23 mouse cellular contexts compared by ENCODE assay signal in the genomic region with DNA sequence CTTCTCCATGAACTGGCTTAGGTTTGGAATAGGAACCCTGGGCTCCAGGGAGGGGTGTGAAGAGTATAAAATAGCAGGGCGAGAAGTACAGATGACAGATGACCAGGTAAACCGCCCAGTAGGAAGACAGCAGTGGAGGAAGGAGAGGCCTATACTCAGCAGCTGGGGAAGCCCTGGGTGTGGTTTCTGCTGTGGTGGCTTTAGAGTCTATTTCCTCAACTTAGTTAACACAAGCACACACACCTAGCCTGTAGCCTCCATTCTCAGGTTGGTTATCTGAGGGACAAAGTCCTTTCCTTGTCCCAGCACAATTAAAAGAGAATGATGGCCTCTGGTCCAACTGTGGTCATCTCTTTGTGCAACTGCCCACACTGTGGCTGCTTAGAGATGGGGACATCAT. TPM values are rescaled to one million over a fixed set of nuclear protein-coding genes. Genes with fewer than 3 reads are reported as not detected.
DNase-seq lines count a peak whose midpoint lies in the region; ATAC-seq and TF ChIP-seq lines count a peak whose summit lies in the region.
"Had no signal": no experiment of that assay in that cellular context is flagged by ENCODE, and none has a peak within 500 bp of the region (broad histone marks: within the 10 kb centered on the region; RNA-seq: fewer than 3 reads in every experiment).

No protein-coding gene starts in this region.

- H3K4me3 ChIP-seq in intestine, embryonic 15.5 days (replicated peaks), result no peak overlapping the region
- no peak overlapping the region for H3K4me3 ChIP-seq in intestine, embryonic 16.5 days (ENCODE audit: low read length)
- H3K4me3 ChIP-seq in myocyte, result no peak overlapping the region
- H3K4me3 ChIP-seq in hindbrain, embryonic 12.5 days, result no peak overlapping the region
- H3K4me3 ChIP-seq: embryonic facial prominence, embryonic 10.5 days; embryonic facial prominence, embryonic 13.5 days; erythroblast, embryonic 14.5 days; forebrain, embryonic 12.5 days; forebrain, embryonic 15.5 days had no signal

- peak overlapping the region; percentile 77 for H3K27ac ChIP-seq in intestine, embryonic 15.5 days
- H3K27ac ChIP-seq in intestine, embryonic 16.5 days (ENCODE audit: low read length), result peak overlapping the region; percentile 86
- no peak overlapping the region for H3K27ac ChIP-seq in hindbrain, embryonic 12.5 days
- H3K27ac ChIP-seq: embryonic facial prominence, embryonic 10.5 days; embryonic facial prominence, embryonic 13.5 days; forebrain, embryonic 12.5 days; forebrain, embryonic 15.5 days; hindbrain, embryonic 14.5 days; hindbrain, postnatal 0 days had no signal

- H3ac ChIP-seq in myocyte (ENCODE audit: control insufficient read depth, insufficient read length), result no peak overlapping the region

- peak; percentile 81 for ATAC-seq in intestine, embryonic 15.5 days
- ATAC-seq in intestine, embryonic 16.5 days, result peak; percentile 86
- no peak for ATAC-seq in hindbrain, embryonic 12.5 days (ENCODE audit: low FRiP score)
- ATAC-seq: activated CD4-positive, CD25-positive, alpha-beta regulatory T cell, adult 4 months; CD4-positive, CD25-positive, alpha-beta regulatory T cell, adult 4 months; forebrain, embryonic 15.5 days; hindbrain, postnatal 0 days had no signal

- no peaks in the 10 kb centered on the region for H3K79me2 ChIP-seq in myocyte (ENCODE audit: control insufficient read depth, insufficient read depth)

- peaks cover 5% of the 10 kb centered on the region; the same call in 1 of the 2 replicates for H3K4me1 ChIP-seq in intestine, embryonic 15.5 days (replicated peaks)
- H3K4me1 ChIP-seq in intestine, embryonic 16.5 days (ENCODE audit: control insufficient read depth, insufficient read depth, low read length), result peaks cover 24% of the 10 kb centered on the region
- no peaks in the 10 kb centered on the region for H3K4me1 ChIP-seq in hindbrain, embryonic 12.5 days
- H3K4me1 ChIP-seq: embryonic facial prominence, embryonic 10.5 days; forebrain, embryonic 12.5 days had no signal

- no peaks in the 10 kb centered on the region for H3K9me3 ChIP-seq in intestine, embryonic 15.5 days
- no peaks in the 10 kb centered on the region for H3K9me3 ChIP-seq in intestine, embryonic 16.5 days (ENCODE audit: control insufficient read depth, low read length)
- H3K9me3 ChIP-seq in hindbrain, embryonic 12.5 days (replicated peaks), result no peaks in the 10 kb centered on the region
- H3K9me3 ChIP-seq: embryonic facial prominence, embryonic 10.5 days; embryonic facial prominence, embryonic 13.5 days; forebrain, embryonic 12.5 days; forebrain, embryonic 15.5 days had no signal

- 70% methylated on average over 2 of the region's 2 CpGs for WGBS in intestine, embryonic 15.5 days
- WGBS in intestine, embryonic 16.5 days, result 55% methylated on average over 2 of the region's 2 CpGs
- 87% methylated on average over 2 of the region's 2 CpGs for WGBS in hindbrain, embryonic 12.5 days

- H3K9ac ChIP-seq in intestine, embryonic 15.5 days, result no peak overlapping the region
- H3K9ac ChIP-seq in intestine, embryonic 16.5 days (ENCODE audit: low read depth, low read length), result 0 out of 2 replicates have a peak overlapping the region, but pooled peaks have one; percentile 7
- no peak overlapping the region for H3K9ac ChIP-seq in hindbrain, embryonic 12.5 days
- H3K9ac ChIP-seq: embryonic facial prominence, embryonic 13.5 days; forebrain, embryonic 12.5 days; forebrain, embryonic 15.5 days; hindbrain, embryonic 14.5 days had no signal

- peaks cover 93% of the 10 kb centered on the region for H3K36me3 ChIP-seq in intestine, embryonic 15.5 days
- peaks cover 64% of the 10 kb centered on the region for H3K36me3 ChIP-seq in intestine, embryonic 16.5 days (ENCODE audit: control insufficient read depth, insufficient read depth, low read length)
- peaks cover 41% of the 10 kb centered on the region for H3K36me3 ChIP-seq in myocyte (ENCODE audit: control insufficient read depth, insufficient read depth)
- H3K36me3 ChIP-seq in hindbrain, embryonic 12.5 days, result peaks cover 100% of the 10 kb centered on the region

- DNase-seq in kidney, adult 18-20 months, result no peak
- no peak for DNase-seq in T-cell, adult 2 months (ENCODE audit: low spot score)
- DNase-seq: adrenal gland, adult 8-10 months; adrenal gland, postnatal 25 days; cerebellum, adult 8-10 months; cerebellum, postnatal 10 days; cerebellum, postnatal 36 days; embryo, embryonic 11 days; gastrocnemius, postnatal 14 days had no signal

- H3K4me2 ChIP-seq in intestine, embryonic 15.5 days (replicated peaks), result no peak overlapping the region
- H3K4me2 ChIP-seq in intestine, embryonic 16.5 days (ENCODE audit: low read depth, low read length), result no peak overlapping the region
- H3K4me2 ChIP-seq in myocyte (ENCODE audit: low read depth), result no peak overlapping the region
- no peak overlapping the region for H3K4me2 ChIP-seq in hindbrain, embryonic 12.5 days (replicated peaks)
- H3K4me2 ChIP-seq: embryonic facial prominence, embryonic 13.5 days; forebrain, embryonic 12.5 days; forebrain, embryonic 15.5 days; heart, embryonic 11.5 days; hindbrain, embryonic 14.5 days had no signal

- no peaks in the 10 kb centered on the region for H3K27me3 ChIP-seq in intestine, embryonic 15.5 days (replicated peaks)
- H3K27me3 ChIP-seq in intestine, embryonic 16.5 days (replicated peaks; ENCODE audit: control insufficient read depth, insufficient read depth, low read length), result no peaks in the 10 kb centered on the region
- H3K27me3 ChIP-seq in myocyte (ENCODE audit: control insufficient read depth, insufficient read depth, insufficient read length), result no peaks in the 10 kb centered on the region
- H3K27me3 ChIP-seq in hindbrain, embryonic 12.5 days, result no peaks in the 10 kb centered on the region
- H3K27me3 ChIP-seq: embryonic facial prominence, embryonic 13.5 days; forebrain, embryonic 12.5 days; forebrain, embryonic 15.5 days had no signal

- TF ChIP-seq POLR2A in myocyte (IDR thresholded peaks at IDR 0.05; ENCODE audit: insufficient read length, low read depth), result no peak

TF ChIP-seq in myocyte, 11 proteins besides CTCF, POLR2A, EP300 and RAD21:
- TF ChIP-seq TCF3 (IDR thresholded peaks at IDR 0.05; ENCODE audit: insufficient read length, low read depth) (no peak), POLR2AphosphoS2 (IDR thresholded peaks at IDR 0.05; ENCODE audit: insufficient read length, low read depth) (peak; percentile 19)

RNA-seq across cellular contexts. Expression of a gene that starts 10.9 kb away (rescaled TPM):
- 63.6 and 65.5 TPM in 2 replicates for polyA plus RNA-seq in intestine, embryonic 15.5 days (2015; fragmentation: Nextera tagmentation; extraction: Ambion mirVana)
- polyA plus RNA-seq in intestine, embryonic 16.5 days (2015; fragmentation: Nextera tagmentation; extraction: Ambion mirVana), result 57.9 and 64.0 TPM in 2 replicates
- polyA plus RNA-seq in myocyte (2012; fragmentation: generic; extraction: Trizol), result 43.2 TPM
- polyA plus RNA-seq in hindbrain, embryonic 12.5 days (2016; fragmentation: Nextera tagmentation; extraction: Ambion mirVana), result 85.2 and 87.6 TPM in 2 replicates

RNA-seq across cellular contexts. Expression of a gene that starts 21.6 kb away (rescaled TPM):
- polyA plus RNA-seq in intestine, embryonic 15.5 days (2015; fragmentation: Nextera tagmentation; extraction: Ambion mirVana), result 10.7 and 11.3 TPM in 2 replicates
- polyA plus RNA-seq in intestine, embryonic 16.5 days (2015; fragmentation: Nextera tagmentation; extraction: Ambion mirVana), result 9.6 and 10.5 TPM in 2 replicates
- 11.1 TPM for polyA plus RNA-seq in myocyte (2012; fragmentation: generic; extraction: Trizol)
- 17.3 and 18.2 TPM in 2 replicates for polyA plus RNA-seq in hindbrain, embryonic 12.5 days (2016; fragmentation: Nextera tagmentation; extraction: Ambion mirVana)

RNA-seq across cellular contexts. Expression of a gene that starts 32.4 kb away (rescaled TPM):
- polyA plus RNA-seq in intestine, embryonic 15.5 days (2015; fragmentation: Nextera tagmentation; extraction: Ambion mirVana), result 28.7 and 29.5 TPM in 2 replicates
- polyA plus RNA-seq in intestine, embryonic 16.5 days (2015; fragmentation: Nextera tagmentation; extraction: Ambion mirVana), result 31.4 and 31.5 TPM in 2 replicates
- 117 TPM for polyA plus RNA-seq in myocyte (2012; fragmentation: generic; extraction: Trizol)
- polyA plus RNA-seq in hindbrain, embryonic 12.5 days (2016; fragmentation: Nextera tagmentation; extraction: Ambion mirVana), result 77.3 and 78.5 TPM in 2 replicates

RNA-seq across cellular contexts. Expression of a gene that starts 50.6 kb away (rescaled TPM):
- 4.9 and 5.2 TPM in 2 replicates for polyA plus RNA-seq in intestine, embryonic 15.5 days (2015; fragmentation: Nextera tagmentation; extraction: Ambion mirVana)
- 7.6 and 9.3 TPM in 2 replicates for polyA plus RNA-seq in intestine, embryonic 16.5 days (2015; fragmentation: Nextera tagmentation; extraction: Ambion mirVana)
- 1.7 TPM for polyA plus RNA-seq in myocyte (2012; fragmentation: generic; extraction: Trizol)
- polyA plus RNA-seq in hindbrain, embryonic 12.5 days (2016; fragmentation: Nextera tagmentation; extraction: Ambion mirVana), result 5.7 and 7.2 TPM in 2 replicates
- polyA plus RNA-seq: erythroblast, embryonic 14.5 days had no signal

RNA-seq across cellular contexts. Expression of a gene that starts 56.7 kb away (rescaled TPM):
- 6.8 and 7.4 TPM in 2 replicates for polyA plus RNA-seq in intestine, embryonic 15.5 days (2015; fragmentation: Nextera tagmentation; extraction: Ambion mirVana)
- 6.1 and 7.5 TPM in 2 replicates for polyA plus RNA-seq in intestine, embryonic 16.5 days (2015; fragmentation: Nextera tagmentation; extraction: Ambion mirVana)
- polyA plus RNA-seq in myocyte (2012; fragmentation: generic; extraction: Trizol), result 23.5 TPM
- 5.5 and 6.1 TPM in 2 replicates for polyA plus RNA-seq in hindbrain, embryonic 12.5 days (2016; fragmentation: Nextera tagmentation; extraction: Ambion mirVana)
